Mouse (Mus musculus): ENCODE data around the gene Dcbld2. TPM values are rescaled to one million over a fixed set of nuclear protein-coding genes. Genes with fewer than 3 reads are reported as not detected.

The Dcbld2 gene
- polyA plus RNA-seq, 2 experiments, result 0.84 to 2.6 TPM

GRCm38 (mm10) chr16:58479898-58480448, 71.7 kb downstream of the Dcbld2 start:
- DNase-seq (ENCODE audit: low read depth in 3 of 3, low spot score in 3 of 3), result no peak
- no peak overlapping the region for H3K4me3 ChIP-seq (ENCODE audit: insufficient read depth in 1 of 2, low read depth in 2 of 2, low read length in 2 of 2)
- peaks cover 38% of the 10 kb centered on the region for H3K36me3 ChIP-seq (replicated peaks; ENCODE audit: control insufficient read depth, insufficient read depth, low read depth)
- peaks cover 0 to 2% of the 10 kb centered on the region in 2 experiments; a peak in 3 of 4 replicates for H3K4me1 ChIP-seq (replicated peaks; ENCODE audit: control insufficient read depth in 2 of 2, insufficient read depth in 2 of 2, low read length in 1 of 2)
- H3K9ac ChIP-seq (replicated peaks), result no peak overlapping the region
- ATAC-seq (ENCODE audit: insufficient read depth), result peak; percentile 27; the same call in 1 of the 2 replicates
- no peaks in the 10 kb centered on the region for H3K27me3 ChIP-seq (ENCODE audit: control insufficient read depth, insufficient read depth, low read length)
- H3K9me3 ChIP-seq (ENCODE audit: control insufficient read depth, low read length), result no peaks in the 10 kb centered on the region
- no peak overlapping the region for H3K4me2 ChIP-seq (ENCODE audit: low read depth)
- TF ChIP-seq EP300 (IDR thresholded peaks at IDR 0.05; ENCODE audit: low read depth) (no peak), CTCF (IDR thresholded peaks at IDR 0.05; ENCODE audit: low read depth) (no peak)
- WGBS (ENCODE audit: insufficient replicate concordance), result 71% methylated on average over 4 of the region's 4 CpGs
- H3K27ac ChIP-seq, result no peak overlapping the region

- ATAC-seq (ENCODE audit: insufficient read depth), result no peak; the same call in 1 of the 2 replicates
- Histone ChIP-seq H3K9ac (replicated peaks) (no peak overlapping the region), H3K27me3 (ENCODE audit: control insufficient read depth, insufficient read depth, low read length) (no peaks in the 10 kb centered on the region), H3K4me3 (ENCODE audit: insufficient read depth in 1 of 2, low read depth in 2 of 2, low read length in 2 of 2) (no peak overlapping the region), H3K9me3 (ENCODE audit: control insufficient read depth, low read length) (no peaks in the 10 kb centered on the region), H3K36me3 (replicated peaks; ENCODE audit: control insufficient read depth, insufficient read depth, low read depth) (peaks cover 33% of the 10 kb centered on the region), H3K4me2 (ENCODE audit: low read depth) (no peak overlapping the region), H3K4me1 (replicated peaks; ENCODE audit: control insufficient read depth in 2 of 2, insufficient read depth in 2 of 2, low read length in 1 of 2) (peaks cover 0 to 2% of the 10 kb centered on the region in 2 experiments; a peak in 1 of 4 replicates), H3K27ac (no peak overlapping the region)
- WGBS (ENCODE audit: insufficient replicate concordance), result 49% methylated on average over 9 of the region's 9 CpGs
- TF ChIP-seq CTCF (IDR thresholded peaks at IDR 0.05; ENCODE audit: low read depth) (no peak), EP300 (IDR thresholded peaks at IDR 0.05; ENCODE audit: low read depth) (no peak)
- no peak for DNase-seq (ENCODE audit: low read depth in 3 of 3, low spot score in 3 of 3)
These were observed 73.1 kb downstream of the Dcbld2 start for GRCm38 (mm10) chr16:58481219-58481905.

- no peaks in the 10 kb centered on the region for H3K9me3 ChIP-seq (ENCODE audit: control insufficient read depth, low read length)
- H3K9ac ChIP-seq (replicated peaks), result no peak overlapping the region
- H3K4me1 ChIP-seq (replicated peaks; ENCODE audit: control insufficient read depth in 2 of 2, insufficient read depth in 2 of 2, low read length in 1 of 2), result peaks cover 0 to 2% of the 10 kb centered on the region in 2 experiments; a peak in 1 of 4 replicates
- no peak overlapping the region for H3K4me3 ChIP-seq (ENCODE audit: insufficient read depth in 1 of 2, low read depth in 2 of 2, low read length in 2 of 2)
- DNase-seq (ENCODE audit: low read depth in 3 of 3, low spot score in 3 of 3), result no peak
- no peak overlapping the region for H3K4me2 ChIP-seq (ENCODE audit: low read depth)
- peaks cover 37% of the 10 kb centered on the region for H3K36me3 ChIP-seq (replicated peaks; ENCODE audit: control insufficient read depth, insufficient read depth, low read depth)
- no peak for ATAC-seq (ENCODE audit: insufficient read depth)
- no peak overlapping the region for H3K27ac ChIP-seq
- H3K27me3 ChIP-seq (ENCODE audit: control insufficient read depth, insufficient read depth, low read length), result no peaks in the 10 kb centered on the region
- no peak for TF ChIP-seq EP300 (IDR thresholded peaks at IDR 0.05; ENCODE audit: low read depth)
- no peak for TF ChIP-seq CTCF (IDR thresholded peaks at IDR 0.05; ENCODE audit: low read depth)
- 66% methylated on average over 5 of the region's 5 CpGs for WGBS (ENCODE audit: insufficient replicate concordance)
These were observed 73.6 kb downstream of the Dcbld2 start for GRCm38 (mm10) chr16:58481906-58482270.

GRCm38 (mm10) chr16:58482296-58482695, 74.1 kb downstream of the Dcbld2 start:
- H3K36me3 ChIP-seq (replicated peaks; ENCODE audit: control insufficient read depth, insufficient read depth, low read depth), result peaks cover 36% of the 10 kb centered on the region
- peaks cover 0 to 2% of the 10 kb centered on the region in 2 experiments; a peak in 1 of 4 replicates for H3K4me1 ChIP-seq (replicated peaks; ENCODE audit: control insufficient read depth in 2 of 2, insufficient read depth in 2 of 2, low read length in 1 of 2)
- H3K27me3 ChIP-seq (ENCODE audit: control insufficient read depth, insufficient read depth, low read length), result no peaks in the 10 kb centered on the region
- WGBS (ENCODE audit: insufficient replicate concordance), result 38% methylated on average over 3 of the region's 3 CpGs
- no peak overlapping the region for H3K9ac ChIP-seq (replicated peaks)
- no peak for DNase-seq (ENCODE audit: low read depth in 3 of 3, low spot score in 3 of 3)
- TF ChIP-seq CTCF (IDR thresholded peaks at IDR 0.05; ENCODE audit: low read depth), result no peak
- no peak for TF ChIP-seq EP300 (IDR thresholded peaks at IDR 0.05; ENCODE audit: low read depth)
- no peak overlapping the region for H3K27ac ChIP-seq
- H3K4me3 ChIP-seq (ENCODE audit: insufficient read depth in 1 of 2, low read depth in 2 of 2, low read length in 2 of 2), result no peak overlapping the region
- H3K9me3 ChIP-seq (ENCODE audit: control insufficient read depth, low read length), result no peaks in the 10 kb centered on the region
- no peak for ATAC-seq (ENCODE audit: insufficient read depth)
- H3K4me2 ChIP-seq (ENCODE audit: low read depth), result no peak overlapping the region

DNA sequence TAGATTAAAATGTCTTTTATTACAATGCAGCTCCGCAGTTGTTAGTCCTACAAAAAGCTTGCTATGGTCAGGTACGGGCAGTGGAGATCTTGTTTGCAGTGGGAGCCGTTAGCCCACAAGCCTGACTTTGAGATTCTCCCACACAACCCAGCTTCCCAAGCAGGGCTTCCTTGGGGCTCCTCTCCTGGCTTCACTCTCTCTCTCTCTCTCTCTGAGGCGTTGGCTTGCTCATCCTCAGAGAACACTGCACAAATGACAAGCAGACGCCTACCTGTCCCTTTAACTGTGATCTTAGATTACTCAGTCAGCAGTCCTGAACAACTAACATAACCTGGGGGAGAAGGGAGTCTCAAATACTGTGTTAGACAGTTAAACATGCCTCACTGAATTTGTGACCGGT, 79.6 kb downstream of the Dcbld2 start:
- 72% methylated on average over 6 of the region's 6 CpGs for WGBS (ENCODE audit: insufficient replicate concordance)
- ATAC-seq (ENCODE audit: insufficient read depth) (no peak), DNase-seq (ENCODE audit: low read depth in 3 of 3, low spot score in 3 of 3) (no peak)
- Histone ChIP-seq H3K4me3 (ENCODE audit: insufficient read depth in 1 of 2, low read depth in 2 of 2, low read length in 2 of 2) (no peak overlapping the region), H3K9ac (replicated peaks) (no peak overlapping the region), H3K27me3 (ENCODE audit: control insufficient read depth, insufficient read depth, low read length) (no peaks in the 10 kb centered on the region), H3K27ac (no peak overlapping the region), H3K9me3 (ENCODE audit: control insufficient read depth, low read length) (no peaks in the 10 kb centered on the region), H3K4me2 (ENCODE audit: low read depth) (no peak overlapping the region), H3K36me3 (replicated peaks; ENCODE audit: control insufficient read depth, insufficient read depth, low read depth) (peaks cover 36% of the 10 kb centered on the region), H3K4me1 (replicated peaks; ENCODE audit: control insufficient read depth in 2 of 2, insufficient read depth in 2 of 2, low read length in 1 of 2) (no peaks in the 10 kb centered on the region)
- TF ChIP-seq EP300 (IDR thresholded peaks at IDR 0.05; ENCODE audit: low read depth) (no peak), CTCF (IDR thresholded peaks at IDR 0.05; ENCODE audit: low read depth) (no peak)

Measured in liver, embryonic 14.5 days (tissue).